8 mouse cellular contexts compared by ENCODE assay signal in genomic region chr12:55301472-55302300, GRCm38 (mm10). TPM values are rescaled to one million over a fixed set of nuclear protein-coding genes. Genes with fewer than 3 reads are reported as not detected.
A peak's percentile ranks its signal among the peaks of the same experiment; 100 is the strongest.
DNase-seq lines count a peak whose midpoint lies in the region; ATAC-seq and TF ChIP-seq lines count a peak whose summit lies in the region.

No protein-coding gene starts in this region.

- H3K4me3 ChIP-seq in cerebellum, adult 2 months (replicated peaks; ENCODE audit: insufficient read depth, low read depth, low read length) = peak overlapping the region; percentile 53
- H3K4me3 ChIP-seq in thymus, adult 2 months (ENCODE audit: control insufficient read depth, insufficient read depth, low read length) = peak overlapping the region; percentile 33
- H3K4me3 ChIP-seq in hindbrain, embryonic 14.5 days (replicated peaks; ENCODE audit: low read length) = peak overlapping the region; percentile 59
- peak overlapping the region; percentile 54 for H3K4me3 ChIP-seq in midbrain, embryonic 14.5 days (replicated peaks; ENCODE audit: low read depth, low read length)

- H3K9ac ChIP-seq in hindbrain, embryonic 14.5 days = peak overlapping the region; percentile 82
- H3K9ac ChIP-seq in midbrain, embryonic 14.5 days (replicated peaks; ENCODE audit: low read length) = peak overlapping the region; percentile 68

- DNase-seq in cerebellum, adult 2 months = peak in 1 of 2 experiments; percentile 19
- DNase-seq in cerebellum, adult 11-12 months = no peak
- DNase-seq in thymus, adult 2 months = peak; percentile 17
- DNase-seq in thymus, postnatal 4 days = no peak
- peak; percentile 26 for DNase-seq in hindbrain, embryonic 14.5 days (ENCODE audit: low spot score)
- no peak for DNase-seq in midbrain, embryonic 14.5 days
- DNase-seq in cerebellum, postnatal 25 days = no peak
- DNase-seq in gastrocnemius, adult 18-20 months (ENCODE audit: low spot score) = no peak

- H3K27me3 ChIP-seq in cerebellum, adult 2 months (ENCODE audit: control insufficient read depth, insufficient read depth, low read length) = no peaks in the 10 kb centered on the region
- no peaks in the 10 kb centered on the region for H3K27me3 ChIP-seq in thymus, adult 2 months (ENCODE audit: control insufficient read depth, insufficient read depth, low read length)
- H3K27me3 ChIP-seq in hindbrain, embryonic 14.5 days (ENCODE audit: control insufficient read depth, insufficient read depth, low read length) = no peaks in the 10 kb centered on the region
- no peaks in the 10 kb centered on the region for H3K27me3 ChIP-seq in midbrain, embryonic 14.5 days (ENCODE audit: control insufficient read depth, insufficient read depth, low read length)

- peaks cover 13% of the 10 kb centered on the region for H3K36me3 ChIP-seq in thymus, adult 2 months (ENCODE audit: control insufficient read depth, insufficient read depth, low read length)
- peaks cover 28% of the 10 kb centered on the region for H3K36me3 ChIP-seq in hindbrain, embryonic 14.5 days (replicated peaks; ENCODE audit: control insufficient read depth, insufficient read depth)
- H3K36me3 ChIP-seq in midbrain, embryonic 14.5 days (ENCODE audit: control insufficient read depth, insufficient read depth, low read length) = peaks cover 17% of the 10 kb centered on the region

- ATAC-seq in hindbrain, embryonic 14.5 days (ENCODE audit: low FRiP score) = no peak
- ATAC-seq in midbrain, embryonic 14.5 days (ENCODE audit: low FRiP score, low TSS enrichment) = no peak

- H3K4me2 ChIP-seq in hindbrain, embryonic 14.5 days (replicated peaks) = peak overlapping the region; percentile 81
- peak overlapping the region; percentile 64 for H3K4me2 ChIP-seq in midbrain, embryonic 14.5 days (ENCODE audit: low read length)

- H3K9me3 ChIP-seq in hindbrain, embryonic 14.5 days (ENCODE audit: control insufficient read depth, low read length) = no peaks in the 10 kb centered on the region
- H3K9me3 ChIP-seq in midbrain, embryonic 14.5 days (ENCODE audit: control insufficient read depth, low read length) = no peaks in the 10 kb centered on the region

- peaks cover 3% of the 10 kb centered on the region; the same call in 1 of the 2 replicates for H3K4me1 ChIP-seq in cerebellum, adult 2 months (ENCODE audit: control insufficient read depth, insufficient read depth, low read length)
- peaks cover 12% of the 10 kb centered on the region for H3K4me1 ChIP-seq in thymus, adult 2 months (replicated peaks; ENCODE audit: control insufficient read depth, insufficient read depth, low read length)
- peaks cover 26% of the 10 kb centered on the region for H3K4me1 ChIP-seq in hindbrain, embryonic 14.5 days (replicated peaks; ENCODE audit: control insufficient read depth, insufficient read depth, low read length)
- H3K4me1 ChIP-seq in midbrain, embryonic 14.5 days (ENCODE audit: control insufficient read depth, insufficient read depth, low read length) = peaks cover 23% of the 10 kb centered on the region

- no peak for TF ChIP-seq POLR2A in cerebellum, adult 2 months (IDR thresholded peaks at IDR 0.05; ENCODE audit: borderline replicate concordance, insufficient read depth, low read length)
- TF ChIP-seq POLR2A in thymus, adult 2 months (IDR thresholded peaks at IDR 0.05; ENCODE audit: control insufficient read depth, extremely low read depth, insufficient read depth, low read length, poor library complexity) = no peak

- no peak for TF ChIP-seq CTCF in cerebellum, adult 2 months (IDR thresholded peaks at IDR 0.05; ENCODE audit: borderline replicate concordance, insufficient read depth, low read depth, low read length)
- TF ChIP-seq CTCF in thymus, adult 2 months (IDR thresholded peaks at IDR 0.05; ENCODE audit: borderline replicate concordance, control insufficient read depth, extremely low read depth, insufficient read depth, low read length, poor library complexity) = no peak

- no peak overlapping the region for H3K27ac ChIP-seq in cerebellum, adult 2 months (ENCODE audit: insufficient read depth, low read length)
- peak overlapping the region; percentile 45; the same call in 1 of the 2 replicates for H3K27ac ChIP-seq in thymus, adult 2 months (ENCODE audit: control insufficient read depth, insufficient read depth, low read length)
- peak overlapping the region; percentile 89 for H3K27ac ChIP-seq in hindbrain, embryonic 14.5 days
- H3K27ac ChIP-seq in midbrain, embryonic 14.5 days (replicated peaks; ENCODE audit: low read depth, low read length) = peak overlapping the region; percentile 81; the same call in 1 of the 2 replicates

- WGBS in cerebellum, adult 2 months = 28% methylated on average over 11 of the region's 11 CpGs
- 17% methylated on average over 11 of the region's 11 CpGs for WGBS in thymus, adult 2 months
- 45% methylated on average over 11 of the region's 11 CpGs for WGBS in hindbrain, embryonic 14.5 days
- WGBS in midbrain, embryonic 14.5 days = 45% methylated on average over 11 of the region's 11 CpGs

RNA-seq across cellular contexts. Expression of gene Ppp2r3c, which starts 1.1 kb away (rescaled TPM):
- polyA plus RNA-seq in cerebellum, adult 2 months (2012; rRNA removed) = 12.9 and 13.2 TPM in 2 replicates
- polyA plus RNA-seq in thymus, adult 2 months (2012; rRNA removed) = 3.6 and 3.9 TPM in 2 replicates
- 23.4 and 24.2 TPM in 2 replicates for polyA plus RNA-seq in hindbrain, embryonic 14.5 days (2014; fragmentation: Nextera tagmentation; extraction: Ambion mirVana)
- polyA plus RNA-seq in midbrain, embryonic 14.5 days (2014; fragmentation: Nextera tagmentation; extraction: Ambion mirVana) = 20.4 and 25.7 TPM in 2 replicates
- total RNA-seq in gastrocnemius, adult 18-20 months (2021) = 1 to 10 TPM; 8.6 to 8.7 TPM

RNA-seq across cellular contexts. Expression of gene 1110008L16Rik, which starts 2.3 kb away (rescaled TPM):
- 5.7 and 6.5 TPM in 2 replicates for polyA plus RNA-seq in cerebellum, adult 2 months (2012; rRNA removed)
- polyA plus RNA-seq in thymus, adult 2 months (2012; rRNA removed) = 6.1 and 6.7 TPM in 2 replicates
- 7.9 and 10.7 TPM in 2 replicates for polyA plus RNA-seq in hindbrain, embryonic 14.5 days (2014; fragmentation: Nextera tagmentation; extraction: Ambion mirVana)
- 9.5 and 10.5 TPM in 2 replicates for polyA plus RNA-seq in midbrain, embryonic 14.5 days (2014; fragmentation: Nextera tagmentation; extraction: Ambion mirVana)
- 10 to 100 TPM; 12.1 to 12.2 TPM for total RNA-seq in gastrocnemius, adult 18-20 months (2021)

Comparison
In these comparisons a context has a peak if more than half of its experiments do, and no peak if none do; other contexts are left out.
1. DNase-seq: peak in thymus, adult 2 months (single experiment) and hindbrain, embryonic 14.5 days (single experiment); none in cerebellum, adult 11-12 months (single experiment), thymus, postnatal 4 days (single experiment), midbrain, embryonic 14.5 days (single experiment), cerebellum, postnatal 25 days (0 of 2) and gastrocnemius, adult 18-20 months (single experiment).
2. Peak in every context shown above with its lines, with median percentiles within 50 percentile points of each other: H3K4me3 ChIP-seq.